Mouse (Mus musculus) splenic B cell, adult 2 months (primary cell): Measurements from ENCODE around the gene Pbrm1.

Experiments
- DNase-seq: peaks from one replicate; pipeline ENCODE4 v3.0.0-alpha.2; 2011; ENCODE audit warnings: low read depth, low spot score
- H3K27me3 ChIP-seq: 2 replicates; pipeline ENCODE4 v1.6.1; 2012; ENCODE audit warnings: mild to moderate bottlenecking, low read length, moderate library complexity, mixed read lengths; ENCODE audit not compliant: control insufficient read depth, poor library complexity, insufficient read depth, severe bottlenecking
- H3K36me3 ChIP-seq: 2 replicates; pipeline ENCODE4 v1.6.1; 2012; ENCODE audit warnings: mild to moderate bottlenecking, low read length, moderate library complexity, mixed read lengths; ENCODE audit not compliant: control insufficient read depth, poor library complexity, insufficient read depth, severe bottlenecking

Gene Pbrm1

DNA sequence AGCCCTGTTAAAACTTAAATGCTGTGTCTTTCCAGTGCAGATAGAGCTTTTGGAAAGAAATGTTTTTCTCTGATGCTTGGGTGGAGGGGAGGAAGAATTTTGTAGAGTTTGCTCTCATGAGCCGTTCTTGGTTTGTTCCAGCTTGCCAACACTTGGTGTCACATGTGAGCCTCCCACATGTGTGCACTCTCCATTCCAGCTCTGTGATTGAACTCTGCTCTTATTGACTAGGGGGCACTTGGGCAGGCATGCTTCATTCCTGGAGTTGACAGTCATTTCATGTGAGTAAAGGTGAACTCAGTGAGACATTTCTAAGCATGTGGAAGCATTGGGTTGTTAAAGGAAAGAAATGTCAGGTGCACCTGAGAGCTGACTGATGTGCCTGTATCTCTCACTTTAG, 3.6 kb downstream of the Pbrm1 start:
- DNase-seq = no peak
- peaks cover 14% of the 10 kb centered on the region for H3K36me3 ChIP-seq
- no peaks in the 10 kb centered on the region for H3K27me3 ChIP-seq

DNA sequence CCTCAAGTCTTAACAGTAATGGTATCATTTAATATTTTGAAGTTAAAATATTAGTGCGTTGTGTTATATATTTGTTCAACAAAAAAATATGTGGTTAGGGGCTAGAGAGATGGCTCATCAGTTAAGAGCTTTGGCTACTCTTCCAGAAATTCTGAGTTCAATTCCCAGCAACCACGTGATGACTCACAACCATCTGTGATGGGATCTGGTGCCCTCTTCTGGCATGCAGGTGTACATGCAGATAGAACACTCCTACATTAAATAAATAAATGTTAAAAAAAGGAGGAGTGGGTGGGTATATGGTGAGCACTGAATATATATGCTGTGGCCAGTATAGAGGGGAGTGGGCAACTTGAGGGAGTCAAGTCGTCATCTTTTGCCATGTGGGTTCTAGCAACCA, 6.8 kb downstream of the Pbrm1 start:
- peak; percentile 46 for DNase-seq
- Histone ChIP-seq H3K36me3 (peaks cover 17% of the 10 kb centered on the region), H3K27me3 (no peaks in the 10 kb centered on the region)

DNA sequence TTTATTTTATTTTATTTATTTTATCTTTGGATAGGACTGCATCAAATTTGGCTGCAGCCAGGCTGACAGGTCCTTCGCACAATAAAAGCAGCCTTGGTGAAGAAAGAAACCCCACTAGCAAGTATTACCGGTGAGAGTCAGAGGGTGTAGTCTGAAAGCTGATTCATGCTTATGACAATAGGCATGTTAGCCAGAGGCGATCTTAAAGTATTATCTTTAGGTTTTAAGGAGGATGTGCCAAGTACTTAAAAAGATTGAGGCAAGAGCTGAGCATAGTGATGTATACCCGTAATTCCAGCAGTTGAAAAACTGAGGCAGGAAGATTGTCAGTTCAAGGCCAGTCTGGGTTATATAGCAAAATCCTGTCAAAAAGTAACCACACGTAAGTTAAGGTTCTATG, 26.4 kb downstream of the Pbrm1 start:
- Histone ChIP-seq H3K27me3 (no peaks in the 10 kb centered on the region), H3K36me3 (peaks cover 15% of the 10 kb centered on the region; the same call in 1 of the 2 replicates)
- no peak for DNase-seq

DNA sequence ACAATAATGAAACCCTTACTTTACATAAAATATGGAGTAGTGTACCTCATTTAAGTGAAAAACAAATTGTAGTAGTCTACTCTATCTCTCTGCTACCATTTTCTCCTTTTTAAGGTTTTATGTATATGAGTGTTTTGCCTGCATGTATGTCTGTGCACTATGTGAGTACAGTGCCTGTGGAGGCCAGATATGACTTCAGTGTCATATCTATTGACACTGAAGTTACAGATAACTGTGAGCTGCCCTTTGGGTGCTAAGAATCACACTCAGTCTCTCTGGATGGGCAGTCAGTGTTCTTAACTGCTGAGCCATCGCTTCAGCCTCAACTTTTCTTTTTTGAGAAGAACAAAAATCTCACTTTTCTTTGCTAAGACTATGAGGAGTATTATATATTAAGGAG, 26.9 kb downstream of the Pbrm1 start:
- no peak for DNase-seq
- Histone ChIP-seq H3K36me3 (peaks cover 18% of the 10 kb centered on the region), H3K27me3 (no peaks in the 10 kb centered on the region)

DNA sequence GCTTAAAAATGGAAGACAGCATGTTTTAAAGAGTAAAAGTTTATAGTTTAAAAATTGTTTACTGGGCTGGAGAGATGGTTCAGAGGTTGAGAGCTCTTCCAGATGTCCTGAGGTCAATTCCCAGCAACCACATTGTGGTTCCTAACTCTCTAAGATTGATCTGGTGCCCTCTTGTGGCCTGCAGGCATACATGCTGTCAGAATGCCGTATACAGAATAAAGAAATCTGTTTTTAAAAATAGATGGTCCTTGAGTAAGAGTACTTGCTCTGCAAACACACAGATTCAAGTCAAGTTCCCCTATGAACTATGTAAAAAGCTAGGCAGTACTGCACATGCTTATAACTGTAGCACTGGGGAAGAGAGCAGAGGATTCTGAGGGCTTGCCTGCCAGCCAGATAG, 43.3 kb downstream of the Pbrm1 start:
- peak; percentile 28 for DNase-seq
- Histone ChIP-seq H3K27me3 (no peaks in the 10 kb centered on the region; the same call in 1 of the 2 replicates), H3K36me3 (peaks cover 20% of the 10 kb centered on the region)

DNA sequence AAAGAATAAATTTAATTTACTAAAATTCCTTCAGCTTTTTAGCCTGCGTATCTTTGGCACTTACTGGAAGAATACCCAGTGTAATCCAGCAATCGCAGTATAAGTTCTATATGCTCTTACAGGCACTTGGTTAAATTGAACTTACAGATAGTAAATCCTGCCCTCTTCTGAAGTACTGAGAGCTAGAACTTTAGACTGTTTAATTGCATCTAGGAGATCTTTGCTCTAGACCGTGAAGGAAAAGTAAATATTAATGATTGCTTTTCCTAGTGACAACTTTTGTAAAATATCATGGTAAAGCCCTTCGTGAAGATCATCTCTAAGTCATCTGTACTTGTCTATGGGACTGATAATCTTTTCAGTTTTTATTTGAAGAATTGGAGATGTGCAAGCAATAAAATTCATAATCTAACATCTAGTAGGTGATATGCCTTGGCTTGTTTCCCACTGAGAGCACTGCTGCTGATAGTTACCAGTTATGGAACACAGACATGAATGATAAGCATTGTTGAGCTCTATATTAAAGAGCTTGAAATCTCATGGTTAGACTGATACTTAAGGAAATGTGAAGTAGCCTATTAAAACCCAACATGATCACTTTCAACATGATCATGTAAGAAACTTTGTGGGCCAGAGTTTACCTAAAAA, 50.3 kb downstream of the Pbrm1 start:
- DNase-seq = no peak
- Histone ChIP-seq H3K27me3 (no peaks in the 10 kb centered on the region; the same call in 1 of the 2 replicates), H3K36me3 (peaks cover 13% of the 10 kb centered on the region)

DNA sequence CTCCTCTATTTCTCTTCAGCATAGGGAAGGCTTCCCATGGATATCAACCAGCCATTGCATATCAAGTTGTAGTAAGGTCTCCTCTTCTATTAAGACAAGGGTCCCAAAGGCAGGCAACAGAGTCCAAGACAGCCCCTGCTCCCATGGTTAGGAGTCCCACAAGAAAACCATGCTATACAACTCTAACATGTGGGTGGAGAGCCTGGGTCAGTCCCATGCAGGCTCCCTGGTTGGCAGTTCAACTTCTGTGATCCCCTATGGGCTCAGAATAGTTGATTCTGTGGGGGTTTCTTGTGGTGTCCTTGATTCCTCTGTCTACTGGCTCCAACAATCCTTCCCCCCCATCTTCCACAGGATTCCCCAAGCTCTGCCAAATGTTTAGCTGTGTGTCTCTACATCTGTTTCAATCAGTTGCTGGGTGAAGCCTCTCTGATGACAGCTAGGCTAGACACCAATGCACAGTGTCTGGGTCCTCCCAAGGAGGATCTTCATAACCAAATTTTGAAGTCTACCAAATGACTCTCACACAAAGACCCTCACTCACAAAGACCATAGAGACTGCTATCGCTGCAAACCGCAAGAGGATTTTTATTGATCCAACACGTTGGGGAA, 59.8 kb downstream of the Pbrm1 start:
- Histone ChIP-seq H3K27me3 (no peaks in the 10 kb centered on the region), H3K36me3 (peaks cover 8% of the 10 kb centered on the region)
- no peak for DNase-seq

DNA sequence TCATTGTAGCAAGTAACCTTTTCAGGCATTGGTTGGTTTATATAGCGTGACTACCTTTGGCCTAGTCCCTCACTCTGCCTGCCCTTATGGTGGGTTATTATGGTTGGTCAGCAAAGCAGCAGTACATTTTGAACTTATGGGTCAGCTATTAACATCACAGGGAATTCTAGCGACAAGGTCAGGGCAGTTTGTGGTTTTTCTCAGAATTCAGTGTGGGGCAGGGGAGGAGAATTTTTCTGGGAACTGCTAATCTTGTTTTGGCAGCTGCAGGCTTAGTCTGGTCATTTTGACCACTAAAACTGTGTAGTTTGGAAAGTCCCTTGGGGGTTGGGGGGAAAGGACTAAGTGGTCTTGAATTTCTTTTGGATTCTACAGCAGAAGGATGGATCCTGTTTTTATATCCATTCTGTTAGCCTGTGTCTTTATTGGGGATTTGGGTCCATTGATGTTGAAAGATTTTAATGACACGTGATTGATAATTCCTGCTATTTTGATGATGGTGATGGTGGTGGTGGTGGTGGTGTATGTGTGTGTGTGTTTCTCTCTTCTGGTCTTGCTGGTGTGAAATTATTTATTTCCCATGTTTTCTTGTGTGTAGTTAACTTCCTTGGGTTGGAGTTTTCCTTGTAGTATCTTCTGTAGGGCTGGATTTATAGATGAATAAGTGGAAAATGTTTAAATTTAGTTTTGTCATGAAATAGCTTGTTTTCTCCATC, 60.5 kb downstream of the Pbrm1 start:
- DNase-seq = no peak
- Histone ChIP-seq H3K27me3 (no peaks in the 10 kb centered on the region), H3K36me3 (peaks cover 8% of the 10 kb centered on the region)

DNA sequence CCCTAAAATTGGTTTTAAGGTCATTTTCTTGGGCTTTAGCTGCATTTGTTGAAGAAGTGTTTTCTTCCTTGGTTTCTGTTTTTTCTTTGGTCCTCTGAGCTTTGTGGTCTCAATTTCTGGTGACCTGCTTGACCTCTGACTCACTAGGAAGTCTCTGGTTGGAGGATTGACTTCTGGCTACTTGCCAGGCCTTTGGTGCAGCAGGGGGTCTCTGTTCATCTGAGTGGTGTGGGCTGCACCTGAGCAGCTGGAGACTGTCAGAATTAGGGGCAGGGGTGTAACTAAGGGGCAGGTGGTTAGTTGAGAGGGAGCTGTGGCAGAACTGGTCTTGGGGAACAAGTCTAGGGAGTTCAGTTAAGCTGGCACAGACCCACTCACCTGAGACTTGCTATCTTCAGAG, 62.2 kb downstream of the Pbrm1 start:
- Histone ChIP-seq H3K36me3 (peaks cover 13% of the 10 kb centered on the region), H3K27me3 (no peaks in the 10 kb centered on the region)
- no peak for DNase-seq

DNA sequence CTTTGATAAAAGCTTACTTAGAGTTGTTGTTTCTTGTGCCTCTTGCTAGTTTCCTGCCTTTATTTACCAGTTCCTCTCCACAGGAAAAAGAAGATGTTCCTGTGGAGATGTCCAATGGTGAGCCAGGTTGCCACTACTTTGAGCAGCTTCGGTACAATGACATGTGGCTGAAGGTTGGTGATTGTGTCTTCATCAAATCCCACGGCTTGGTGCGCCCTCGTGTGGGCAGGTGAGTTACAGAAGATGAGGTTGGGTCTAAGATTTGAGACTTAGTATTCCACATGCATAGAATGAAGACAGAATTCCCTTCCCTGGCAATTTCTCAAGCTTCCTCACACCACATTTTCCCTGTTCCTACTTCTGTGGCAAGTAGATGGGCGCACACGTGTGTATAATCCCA, 68.5 kb downstream of the Pbrm1 start:
- peaks cover 10% of the 10 kb centered on the region for H3K36me3 ChIP-seq
- no peak for DNase-seq
- H3K27me3 ChIP-seq = no peaks in the 10 kb centered on the region

DNA sequence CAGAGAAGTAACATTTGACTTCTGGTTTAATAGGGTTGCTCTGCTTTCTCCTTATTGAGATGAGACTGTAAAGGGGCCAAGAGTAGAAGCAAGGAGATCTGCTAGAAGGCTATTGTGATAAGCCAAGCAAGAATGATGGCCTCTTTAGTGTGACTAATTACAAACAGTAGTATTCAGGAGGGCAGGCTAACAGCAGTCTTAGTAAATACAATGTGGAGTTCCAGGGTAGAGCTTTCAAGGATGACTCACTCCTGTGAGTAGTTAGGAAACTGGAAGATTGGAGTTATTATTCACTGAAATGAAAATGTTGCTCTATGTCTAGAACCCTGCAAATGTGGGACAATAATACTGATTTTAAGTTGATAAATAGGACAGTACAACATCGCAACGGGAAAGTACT, 69.6 kb downstream of the Pbrm1 start:
- no peak for DNase-seq
- Histone ChIP-seq H3K27me3 (no peaks in the 10 kb centered on the region), H3K36me3 (peaks cover 10% of the 10 kb centered on the region)

DNA sequence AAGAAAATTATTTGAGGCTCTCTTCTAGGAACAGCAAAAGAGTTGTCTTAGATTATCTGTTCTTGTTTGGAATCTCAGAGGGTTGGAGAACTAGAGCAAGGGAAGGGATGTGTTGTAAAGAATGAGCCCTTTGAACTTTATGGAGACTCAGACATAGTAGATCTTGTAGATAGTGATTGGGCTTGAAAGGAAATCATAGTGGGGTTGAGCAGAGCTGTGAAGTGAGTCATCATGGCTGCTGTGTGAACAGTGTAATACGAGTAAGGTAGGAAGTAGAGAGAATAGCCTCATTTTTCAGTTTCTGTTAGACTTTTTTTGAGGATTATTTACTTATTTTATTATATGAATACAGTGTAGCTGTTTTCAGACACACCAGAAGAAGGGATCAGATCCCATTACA, 71.0 kb downstream of the Pbrm1 start:
- DNase-seq = no peak
- Histone ChIP-seq H3K36me3 (peaks cover 5% of the 10 kb centered on the region), H3K27me3 (no peaks in the 10 kb centered on the region)

DNA sequence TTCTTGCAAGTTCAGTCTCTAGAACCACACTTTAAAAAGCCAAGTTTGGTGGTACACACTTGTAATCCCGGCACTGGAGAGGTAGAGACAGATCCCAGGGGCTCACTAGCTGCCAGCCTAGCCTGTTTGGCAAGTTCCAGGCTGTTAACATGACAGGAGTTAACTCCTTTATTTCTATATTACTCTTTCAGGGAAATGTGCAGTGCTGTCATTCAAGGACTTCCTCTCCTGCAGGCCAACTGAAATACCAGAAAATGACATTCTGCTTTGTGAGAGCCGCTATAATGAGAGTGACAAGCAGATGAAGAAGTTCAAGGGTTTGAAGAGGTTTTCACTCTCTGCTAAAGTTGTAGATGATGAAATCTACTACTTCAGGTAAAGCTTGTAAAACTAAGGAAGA, 86.2 kb downstream of the Pbrm1 start:
- Histone ChIP-seq H3K27me3 (no peaks in the 10 kb centered on the region), H3K36me3 (peaks cover 14% of the 10 kb centered on the region)
- no peak for DNase-seq

DNA sequence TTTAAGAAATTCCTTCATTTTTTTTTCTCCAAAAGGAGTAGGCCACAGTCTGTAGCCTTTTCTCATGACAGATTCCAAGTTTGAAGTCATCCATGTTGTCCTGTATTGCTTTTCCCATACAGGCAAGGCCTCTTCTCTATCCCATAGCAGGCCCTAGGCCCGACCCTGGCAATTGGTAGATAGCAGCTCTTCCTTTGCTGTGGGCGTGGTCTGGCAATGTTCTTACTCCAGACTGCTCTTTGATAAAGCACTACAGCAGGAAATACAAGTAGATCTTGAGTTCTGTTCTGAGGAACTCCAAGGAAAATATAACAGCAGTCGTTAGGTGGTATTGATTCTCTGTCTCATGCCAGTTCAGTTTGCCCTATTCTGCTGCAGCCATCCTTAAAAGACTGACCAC, 91.7 kb downstream of the Pbrm1 start:
- Histone ChIP-seq H3K27me3 (no peaks in the 10 kb centered on the region), H3K36me3 (peaks cover 14% of the 10 kb centered on the region)
- no peak for DNase-seq

DNA sequence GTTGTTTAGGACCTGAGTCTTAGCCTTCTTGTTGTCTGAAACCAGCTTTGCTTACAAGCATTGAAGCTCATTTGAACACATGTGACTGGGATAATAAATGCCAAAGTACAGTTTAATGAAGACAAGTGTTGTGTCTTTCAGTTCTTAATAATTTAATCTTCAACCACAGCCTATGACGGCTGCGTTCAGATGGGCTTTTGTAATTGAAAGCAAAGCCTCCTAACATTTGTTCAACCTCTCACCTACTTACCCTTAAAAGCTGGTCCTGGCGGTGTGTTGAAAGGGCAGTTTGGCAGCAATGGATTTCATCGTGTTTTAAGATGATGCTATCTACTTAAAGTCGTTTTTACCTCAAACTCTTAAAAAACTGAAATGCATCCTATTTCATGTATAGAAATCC, 93.2 kb downstream of the Pbrm1 start:
- DNase-seq = no peak
- Histone ChIP-seq H3K36me3 (peaks cover 8% of the 10 kb centered on the region), H3K27me3 (no peaks in the 10 kb centered on the region)
